Mouse (Mus musculus): ENCODE measurements around the gene Cspg4.
A peak's percentile ranks its signal among the peaks of the same experiment; 100 is the strongest.

Gene Cspg4

GRCm38 (mm10) chr9:56864216-56864729 is 560 bp upstream of the Cspg4 start, which contains the start of gene Odf3l1:
Odf3l1 (minus strand) TSS chr9:56864679.
- no peak for DNase-seq (ENCODE audit: low read depth, low spot score)

GRCm38 (mm10) chr9:56865673-56866400 is 1.0 kb downstream of the Cspg4 start:
- no peak for DNase-seq (ENCODE audit: low read depth, low spot score)

GRCm38 (mm10) chr9:56866430-56866829 is 1.6 kb downstream of the Cspg4 start:
- DNase-seq (ENCODE audit: low read depth, low spot score): no peak

- DNase-seq (ENCODE audit: low read depth, low spot score): peak; percentile 43
Measured at GRCm38 (mm10) chr9:56868292-56868691, 3.5 kb downstream of the Cspg4 start.

- DNase-seq (ENCODE audit: low read depth, low spot score): no peak
Measured at GRCm38 (mm10) chr9:56869552-56869951, 4.7 kb downstream of the Cspg4 start.

GRCm38 (mm10) chr9:56870778-56871177 is 5.9 kb downstream of the Cspg4 start:
- no peak for DNase-seq (ENCODE audit: low read depth, low spot score)

- no peak for DNase-seq (ENCODE audit: low read depth, low spot score)
Measured at GRCm38 (mm10) chr9:56871191-56871590, 6.4 kb downstream of the Cspg4 start.

- DNase-seq (ENCODE audit: low read depth, low spot score): no peak
Measured at GRCm38 (mm10) chr9:56872105-56872903, 7.5 kb downstream of the Cspg4 start.

- no peak for DNase-seq (ENCODE audit: low read depth, low spot score)
Measured at GRCm38 (mm10) chr9:56873097-56873496, 8.3 kb downstream of the Cspg4 start.

- no peak for DNase-seq (ENCODE audit: low read depth, low spot score)
Measured at GRCm38 (mm10) chr9:56876784-56877183, 12.0 kb downstream of the Cspg4 start.

- no peak for DNase-seq (ENCODE audit: low read depth, low spot score)
Measured at GRCm38 (mm10) chr9:56877284-56877683, 12.5 kb downstream of the Cspg4 start.

- no peak for DNase-seq (ENCODE audit: low read depth, low spot score)
Measured at GRCm38 (mm10) chr9:56880790-56881189, 16.0 kb downstream of the Cspg4 start.

GRCm38 (mm10) chr9:56881539-56882082 is 16.8 kb downstream of the Cspg4 start:
- DNase-seq (ENCODE audit: low read depth, low spot score): no peak

- DNase-seq (ENCODE audit: low read depth, low spot score): no peak
Measured at GRCm38 (mm10) chr9:56882283-56882682, 17.4 kb downstream of the Cspg4 start.

GRCm38 (mm10) chr9:56882818-56883217 is 18.0 kb downstream of the Cspg4 start:
- no peak for DNase-seq (ENCODE audit: low read depth, low spot score)

GRCm38 (mm10) chr9:56883470-56883869 is 18.6 kb downstream of the Cspg4 start:
- no peak for DNase-seq (ENCODE audit: low read depth, low spot score)

GRCm38 (mm10) chr9:56884328-56884727 is 19.5 kb downstream of the Cspg4 start:
- DNase-seq (ENCODE audit: low read depth, low spot score): no peak

GRCm38 (mm10) chr9:56886113-56886512 is 21.3 kb downstream of the Cspg4 start:
- no peak for DNase-seq (ENCODE audit: low read depth, low spot score)

GRCm38 (mm10) chr9:56886601-56887000 is 21.8 kb downstream of the Cspg4 start:
- no peak for DNase-seq (ENCODE audit: low read depth, low spot score)

GRCm38 (mm10) chr9:56887581-56887980 is 22.7 kb downstream of the Cspg4 start:
- no peak for DNase-seq (ENCODE audit: low read depth, low spot score)

- peak; percentile 79 for DNase-seq (ENCODE audit: low read depth, low spot score)
Measured at GRCm38 (mm10) chr9:56889817-56890216, 25.0 kb downstream of the Cspg4 start.

- DNase-seq (ENCODE audit: low read depth, low spot score): no peak
Measured at GRCm38 (mm10) chr9:56890522-56891250, 25.9 kb downstream of the Cspg4 start.

Data from retina, postnatal 7 days (tissue).